Mouse (Mus musculus) ES-Bruce4 (cell line): Measurements from ENCODE around the gene Ovca2. TPM values are rescaled to one million over a fixed set of nuclear protein-coding genes. Genes with fewer than 3 reads are reported as not detected.

Experiments used
- H3K27ac ChIP-seq: 2 replicates; pipeline ENCODE4 v1.5.1; 2012; ENCODE audit warnings: low read length, inconsistent platforms; ENCODE audit not compliant: insufficient read depth
- H3K27me3 ChIP-seq: 2 replicates; pipeline ENCODE4 v1.6.1; 2012; ENCODE audit warnings: mild to moderate bottlenecking, low read length, inconsistent platforms; ENCODE audit not compliant: control insufficient read depth, poor library complexity, insufficient read depth, severe bottlenecking
- H3K36me3 ChIP-seq: 2 replicates; pipeline ENCODE4 v1.6.1; 2012; ENCODE audit warnings: inconsistent platforms, mild to moderate bottlenecking, low read length, moderate library complexity; ENCODE audit not compliant: control insufficient read depth, poor library complexity, insufficient read depth, severe bottlenecking
- H3K4me1 ChIP-seq: one replicate; pipeline ENCODE4 v1.8.1; 2011; ENCODE audit warnings: low read length; ENCODE audit not compliant: control insufficient read depth, insufficient read depth
- H3K4me3 ChIP-seq: 2 replicates; pipeline ENCODE4 v1.5.1; 2011; ENCODE audit warnings: low read depth, mild to moderate bottlenecking, low read length
- H3K9ac ChIP-seq: 2 replicates; pipeline ENCODE4 v1.6.1; 2012; ENCODE audit warnings: low read depth, mild to moderate bottlenecking, inconsistent platforms; ENCODE audit not compliant: poor library complexity, severe bottlenecking
- H3K9me3 ChIP-seq: replicated peaks from 2 replicates; pipeline ENCODE4 v1.6.1; 2012; ENCODE audit warnings: mild to moderate bottlenecking, low read length, inconsistent platforms; ENCODE audit not compliant: control insufficient read depth, poor library complexity, insufficient read depth, severe bottlenecking
- CTCF ChIP-seq: IDR thresholded peaks from one replicate; pipeline ENCODE4 v1.8.1; 2011; ENCODE audit warnings: low read depth, low read length
- EP300 ChIP-seq: IDR thresholded peaks from 2 replicates; pipeline ENCODE4 v1.6.1; 2011; ENCODE audit warnings: low read depth, low read length; ENCODE audit not compliant: insufficient read depth
- POLR2A ChIP-seq: IDR thresholded peaks from one replicate; pipeline ENCODE4 v1.8.1; 2011; ENCODE audit warnings: low read length; ENCODE audit not compliant: insufficient read depth
- polyA plus RNA-seq: library from polyadenylated mRNA; stranded (reverse); fragments of >200 nt; gene quantifications from 2 replicates; pipeline ENCODE4 v1.2.4, GENCODE M21; 2011; ENCODE audit warnings: low read depth; ENCODE audit not compliant: missing spikeins, insufficient read depth, insufficient read length

The Ovca2 gene
- polyA plus RNA-seq, 1 experiment, result 13.1 TPM

DNA sequence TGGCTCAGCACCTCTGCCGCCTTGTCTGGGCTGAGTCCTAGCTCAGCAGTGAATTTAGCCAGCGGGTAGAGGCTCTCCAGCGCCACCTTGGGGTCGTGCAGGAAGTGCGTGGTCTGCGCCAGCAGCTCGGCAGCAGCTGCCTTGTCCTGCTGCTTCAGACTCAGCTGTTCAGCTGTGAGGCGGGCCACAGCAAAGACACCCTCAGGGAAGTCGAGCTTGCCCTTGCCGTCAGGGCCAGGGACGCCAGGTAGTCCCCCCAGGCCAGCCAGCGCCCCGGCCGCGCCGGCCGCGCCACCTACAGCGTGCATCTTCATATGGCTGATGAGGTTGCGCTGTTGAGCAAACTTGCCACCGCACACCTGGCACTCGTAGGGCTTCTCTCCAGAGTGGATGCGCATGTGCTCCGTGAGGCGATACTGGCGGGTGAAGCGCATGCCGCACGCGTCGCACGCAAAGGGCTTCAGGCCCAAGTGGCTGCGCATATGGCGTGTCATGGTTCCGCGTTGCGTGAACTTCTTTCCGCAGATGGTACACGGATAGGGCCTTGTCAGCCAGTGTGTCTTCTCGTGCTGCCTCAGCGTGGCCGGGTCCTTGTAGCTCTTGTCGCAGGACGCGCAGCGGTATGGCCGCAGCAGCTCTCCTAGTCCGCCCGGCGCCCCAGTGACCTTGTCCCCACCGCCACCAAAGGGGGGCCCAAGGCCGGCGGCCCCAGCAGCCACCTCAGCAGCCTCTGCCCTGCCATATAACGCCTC lies 13.0 kb downstream of the Ovca2 start:
- Histone ChIP-seq H3K9ac (no peak overlapping the region; the same call in 1 of the 2 replicates), H3K9me3 (no peaks in the 10 kb centered on the region), H3K36me3 (no peaks in the 10 kb centered on the region), H3K27ac (no peak overlapping the region), H3K4me3 (peak overlapping the region; percentile 35), H3K27me3 (peaks cover 27% of the 10 kb centered on the region), H3K4me1 (no peaks in the 10 kb centered on the region)
- TF ChIP-seq EP300 (no peak), CTCF (peak; percentile 80), POLR2A (no peak)

DNA sequence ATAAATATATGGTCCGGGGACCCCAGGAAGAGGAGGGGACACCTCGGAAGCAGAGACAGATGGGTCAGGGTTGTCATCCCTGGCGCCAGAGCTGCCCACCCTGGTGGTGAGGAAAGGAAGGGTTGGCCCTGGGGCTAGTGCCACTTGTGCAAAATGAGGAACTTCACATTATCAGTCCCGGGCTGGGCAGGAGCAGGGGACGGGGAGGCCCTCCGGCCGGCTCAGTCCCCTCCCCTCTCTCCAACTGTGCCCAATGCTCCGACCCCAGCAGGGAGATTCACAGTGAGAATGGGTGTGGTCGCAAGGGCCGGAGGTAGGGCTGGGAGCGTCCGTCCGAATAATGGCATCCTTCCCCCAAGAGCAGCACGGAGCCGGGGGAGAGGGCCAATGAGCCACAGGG lies 13.9 kb downstream of the Ovca2 start:
- Histone ChIP-seq H3K27me3 (peaks cover 27% of the 10 kb centered on the region), H3K9ac (no peak overlapping the region), H3K4me1 (no peaks in the 10 kb centered on the region)

DNA sequence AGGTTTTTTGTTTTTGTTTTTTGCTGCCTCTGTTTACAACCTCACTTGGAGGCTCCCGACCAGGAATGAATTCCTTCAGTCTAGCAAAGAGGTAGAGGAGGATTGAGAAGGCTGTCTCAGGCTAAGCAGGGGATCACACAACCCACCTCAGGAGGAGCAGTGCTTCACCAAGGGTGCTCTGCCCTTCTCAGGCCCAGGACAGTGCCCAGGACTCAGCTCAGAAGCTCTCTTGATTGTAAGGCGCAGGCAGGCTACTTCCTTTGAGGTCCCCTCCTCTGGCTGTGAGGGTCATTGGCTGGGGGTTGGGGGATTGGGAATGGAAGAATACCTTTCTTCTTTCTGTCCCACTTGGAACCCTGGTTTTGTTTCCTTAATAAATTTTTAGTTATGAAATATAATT lies 14.6 kb downstream of the Ovca2 start:
- TF ChIP-seq EP300 (no peak), POLR2A (no peak), CTCF (no peak)
- no peaks in the 10 kb centered on the region for H3K4me1 ChIP-seq
- no peak overlapping the region for H3K9ac ChIP-seq
- no peaks in the 10 kb centered on the region for H3K9me3 ChIP-seq
- no peak overlapping the region for H3K4me3 ChIP-seq
- no peaks in the 10 kb centered on the region for H3K36me3 ChIP-seq
- H3K27me3 ChIP-seq, result peaks cover 27% of the 10 kb centered on the region
- H3K27ac ChIP-seq, result no peak overlapping the region

More for the DNA sequence above, 13.9 kb downstream of the Ovca2 start:
- H3K4me3 ChIP-seq, result peak overlapping the region; percentile 7; the same call in 1 of the 2 replicates
- TF ChIP-seq CTCF (no peak), POLR2A (no peak), EP300 (no peak)
- no peak overlapping the region for H3K27ac ChIP-seq
- H3K9me3 ChIP-seq, result no peaks in the 10 kb centered on the region
- H3K36me3 ChIP-seq, result no peaks in the 10 kb centered on the region

DNA sequence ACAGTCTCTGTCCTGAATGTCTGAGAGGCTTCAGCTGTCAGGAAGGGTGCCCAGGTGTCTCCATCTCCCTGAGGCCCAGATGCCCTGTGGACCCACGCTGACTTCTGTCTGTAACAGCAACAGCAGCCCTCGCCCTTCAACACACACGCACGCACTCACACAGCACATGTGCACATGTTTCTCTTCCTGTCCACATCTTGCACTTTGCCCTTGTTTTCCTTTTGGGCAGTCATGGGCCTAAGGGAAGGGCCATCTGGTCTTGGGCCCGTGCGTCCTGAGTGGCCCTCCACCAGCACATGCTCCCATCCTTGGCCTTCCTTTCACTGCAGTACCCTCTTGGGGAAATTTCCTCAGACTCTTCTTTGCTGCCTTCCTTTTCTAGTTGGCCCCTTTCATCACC lies 15.3 kb downstream of the Ovca2 start:
- no peaks in the 10 kb centered on the region for H3K9me3 ChIP-seq
- H3K36me3 ChIP-seq, result no peaks in the 10 kb centered on the region
- H3K27ac ChIP-seq, result no peak overlapping the region
- peaks cover 23% of the 10 kb centered on the region for H3K27me3 ChIP-seq
- TF ChIP-seq CTCF, result no peak
- TF ChIP-seq EP300, result no peak
- no peak for TF ChIP-seq POLR2A
- no peak overlapping the region for H3K9ac ChIP-seq
- no peaks in the 10 kb centered on the region for H3K4me1 ChIP-seq
- no peak overlapping the region for H3K4me3 ChIP-seq

DNA sequence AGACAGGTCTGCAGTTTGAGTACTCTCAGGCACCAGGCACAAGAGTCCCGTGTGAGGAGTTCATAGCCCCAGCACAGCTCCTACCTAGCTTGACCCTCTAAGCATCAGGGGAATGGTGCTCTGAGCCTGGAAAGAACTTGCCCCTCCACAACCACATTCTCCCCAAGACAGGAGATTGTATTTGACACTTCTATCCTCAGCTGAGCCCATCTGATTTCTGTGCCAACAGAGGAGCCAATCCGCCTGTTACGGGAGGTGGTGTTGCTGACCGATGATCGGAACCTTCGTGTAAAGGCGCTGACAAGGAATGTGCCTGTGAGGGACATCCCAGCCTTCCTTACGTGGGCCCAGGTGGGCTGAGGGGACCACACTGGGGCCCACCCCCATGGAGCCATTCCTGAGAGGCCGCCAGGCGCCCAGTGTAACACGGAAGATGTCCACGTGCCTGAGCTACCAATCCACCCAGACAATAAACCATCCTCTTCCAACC lies 16.0 kb downstream of the Ovca2 start:
- Histone ChIP-seq H3K9ac (no peak overlapping the region), H3K27me3 (peaks cover 15% of the 10 kb centered on the region), H3K4me1 (no peaks in the 10 kb centered on the region), H3K27ac (no peak overlapping the region), H3K4me3 (no peak overlapping the region), H3K36me3 (no peaks in the 10 kb centered on the region), H3K9me3 (no peaks in the 10 kb centered on the region)
- TF ChIP-seq CTCF, result no peak
- TF ChIP-seq EP300, result no peak
- TF ChIP-seq POLR2A, result no peak

DNA sequence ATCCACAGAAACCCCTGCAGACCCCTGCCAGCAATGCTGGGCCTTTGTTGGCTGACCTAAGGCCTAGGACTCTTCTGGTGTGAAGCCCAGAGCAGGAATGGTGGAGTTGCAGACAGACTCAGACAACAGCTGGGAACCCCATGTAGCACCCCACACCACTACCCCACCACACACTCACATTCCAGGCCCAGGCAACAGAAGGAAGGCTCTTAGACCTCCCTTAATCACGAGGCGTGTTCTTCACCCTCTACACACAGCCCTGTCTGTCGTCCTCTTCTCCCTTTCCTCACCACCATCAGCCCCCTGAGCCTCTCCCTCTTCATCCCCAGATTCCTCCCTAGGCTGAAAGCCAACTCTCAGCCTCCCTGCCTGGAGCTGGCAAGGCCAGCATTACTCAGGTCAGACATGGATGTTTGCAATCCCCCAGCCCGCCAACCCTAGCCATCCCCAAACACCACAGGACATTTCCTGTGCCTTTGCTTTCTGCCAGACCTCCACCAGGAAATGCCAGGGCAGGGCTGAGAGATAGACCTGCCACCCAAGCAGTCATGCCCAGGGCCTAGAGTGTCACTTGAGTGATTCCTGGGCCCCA lies 17.1 kb downstream of the Ovca2 start:
- no peak overlapping the region for H3K9ac ChIP-seq
- H3K36me3 ChIP-seq, result no peaks in the 10 kb centered on the region
- TF ChIP-seq POLR2A, result no peak
- no peak for TF ChIP-seq CTCF
- no peak for TF ChIP-seq EP300
- no peaks in the 10 kb centered on the region for H3K9me3 ChIP-seq
- H3K4me3 ChIP-seq, result no peak overlapping the region
- no peak overlapping the region for H3K27ac ChIP-seq
- no peaks in the 10 kb centered on the region for H3K4me1 ChIP-seq
- H3K27me3 ChIP-seq, result peaks cover 6% of the 10 kb centered on the region
